Comparison of ENCODE assay signal across 8 mouse cellular contexts in genomic region chr10:80116927-80117691, GRCm38 (mm10). TPM values are rescaled to one million over a fixed set of nuclear protein-coding genes. Genes with fewer than 3 reads are reported as not detected.
A peak's percentile ranks its signal among the peaks of the same experiment; 100 is the strongest.
DNase-seq lines count a peak whose midpoint lies in the region; ATAC-seq and TF ChIP-seq lines count a peak whose summit lies in the region.

No protein-coding gene starts in this region.

- peak; percentile 43 for DNase-seq in CD4-positive helper T cell, adult 2 months (ENCODE audit: low read depth, low spot score)
- DNase-seq in MN1 (ENCODE audit: low spot score), result peak; percentile 76
- peak; percentile 53 for DNase-seq in heart, postnatal 0 days (ENCODE audit: low spot score)
- no peak for DNase-seq in midbrain, embryonic 14.5 days
- DNase-seq in layer of hippocampus, postnatal 25 days (ENCODE audit: extremely low spot score in 1 of 2, low spot score in 1 of 2), result no peak
- DNase-seq in frontal cortex, postnatal 10 days (ENCODE audit: low spot score in 2 of 2), result no peak

- H3K27me3 ChIP-seq in erythroblast, embryonic 14.5 days (ENCODE audit: control insufficient read depth), result no peaks in the 10 kb centered on the region
- H3K27me3 ChIP-seq in heart, postnatal 0 days (ENCODE audit: control insufficient read depth, insufficient read depth, low read length), result no peaks in the 10 kb centered on the region
- H3K27me3 ChIP-seq in limb, embryonic 13.5 days, result no peaks in the 10 kb centered on the region
- H3K27me3 ChIP-seq in midbrain, embryonic 14.5 days (ENCODE audit: control insufficient read depth, insufficient read depth, low read length), result no peaks in the 10 kb centered on the region

- H3K4me2 ChIP-seq in heart, postnatal 0 days (ENCODE audit: low read depth, low read length), result peak overlapping the region; percentile 93
- peak overlapping the region; percentile 96 for H3K4me2 ChIP-seq in limb, embryonic 13.5 days (replicated peaks)
- H3K4me2 ChIP-seq in midbrain, embryonic 14.5 days (ENCODE audit: low read length), result peak overlapping the region; percentile 86

- peaks cover 72% of the 10 kb centered on the region for H3K4me1 ChIP-seq in erythroblast, embryonic 14.5 days (ENCODE audit: control insufficient read depth)
- H3K4me1 ChIP-seq in heart, postnatal 0 days (ENCODE audit: control insufficient read depth, insufficient read depth), result peaks cover 31% of the 10 kb centered on the region
- peaks cover 41% of the 10 kb centered on the region for H3K4me1 ChIP-seq in limb, embryonic 13.5 days
- peaks cover 35% of the 10 kb centered on the region for H3K4me1 ChIP-seq in midbrain, embryonic 14.5 days (ENCODE audit: control insufficient read depth, insufficient read depth, low read length)

- H3K36me3 ChIP-seq in erythroblast, embryonic 14.5 days (ENCODE audit: control insufficient read depth), result peaks cover 60% of the 10 kb centered on the region
- H3K36me3 ChIP-seq in heart, postnatal 0 days (replicated peaks; ENCODE audit: control insufficient read depth, insufficient read depth, low read length), result peaks cover 9% of the 10 kb centered on the region; the same call in 1 of the 2 replicates
- H3K36me3 ChIP-seq in limb, embryonic 13.5 days, result peaks cover 41% of the 10 kb centered on the region
- peaks cover 17% of the 10 kb centered on the region for H3K36me3 ChIP-seq in midbrain, embryonic 14.5 days (ENCODE audit: control insufficient read depth, insufficient read depth, low read length)

- under 1% methylated on average over 30 of the region's 30 CpGs for WGBS in heart, postnatal 0 days
- WGBS in limb, embryonic 13.5 days, result 5% methylated on average over 30 of the region's 30 CpGs
- 5% methylated on average over 30 of the region's 30 CpGs for WGBS in midbrain, embryonic 14.5 days

- H3K9ac ChIP-seq in heart, postnatal 0 days (replicated peaks; ENCODE audit: low read depth, low read length), result peak overlapping the region; percentile 92
- H3K9ac ChIP-seq in limb, embryonic 13.5 days, result peak overlapping the region; percentile 91
- peak overlapping the region; percentile 78 for H3K9ac ChIP-seq in midbrain, embryonic 14.5 days (replicated peaks; ENCODE audit: low read length)

- ATAC-seq in heart, postnatal 0 days (ENCODE audit: insufficient read depth, low read depth), result no peak
- ATAC-seq in limb, embryonic 13.5 days (ENCODE audit: low FRiP score, low read depth), result no peak
- no peak for ATAC-seq in midbrain, embryonic 14.5 days (ENCODE audit: low FRiP score, low TSS enrichment)

- no peak for TF ChIP-seq EP300 in heart, postnatal 0 days (IDR thresholded peaks at IDR 0.05; ENCODE audit: low read depth)

- peaks cover 9% of the 10 kb centered on the region for H3K9me3 ChIP-seq in erythroblast, embryonic 14.5 days (ENCODE audit: control insufficient read depth, low read length)
- no peaks in the 10 kb centered on the region for H3K9me3 ChIP-seq in heart, postnatal 0 days (replicated peaks; ENCODE audit: control insufficient read depth, low read length)
- no peaks in the 10 kb centered on the region; the same call in 1 of the 2 replicates for H3K9me3 ChIP-seq in limb, embryonic 13.5 days
- H3K9me3 ChIP-seq in midbrain, embryonic 14.5 days (ENCODE audit: control insufficient read depth, low read length), result no peaks in the 10 kb centered on the region

- no peak for TF ChIP-seq CTCF in heart, postnatal 0 days (IDR thresholded peaks at IDR 0.05; ENCODE audit: low read depth)

- peak overlapping the region; percentile 79 for H3K4me3 ChIP-seq in erythroblast, embryonic 14.5 days (replicated peaks)
- peak overlapping the region; percentile 97 for H3K4me3 ChIP-seq in heart, postnatal 0 days (ENCODE audit: low read depth, low read length)
- H3K4me3 ChIP-seq in limb, embryonic 13.5 days, result peak overlapping the region; percentile 96
- H3K4me3 ChIP-seq in midbrain, embryonic 14.5 days (replicated peaks; ENCODE audit: low read depth, low read length), result peak overlapping the region; percentile 83

- peak overlapping the region; percentile 71 for H3K27ac ChIP-seq in heart, postnatal 0 days (ENCODE audit: low read depth)
- peak overlapping the region; percentile 44; the same call in 1 of the 2 replicates for H3K27ac ChIP-seq in limb, embryonic 13.5 days
- no peak overlapping the region for H3K27ac ChIP-seq in midbrain, embryonic 14.5 days (replicated peaks; ENCODE audit: low read depth, low read length)

RNA-seq across cellular contexts. Expression of gene Stk11, which starts 1.5 kb away (rescaled TPM):
- polyA plus RNA-seq in erythroblast, embryonic 14.5 days (2012), result 69.2 and 71.6 TPM in 2 replicates
- total RNA-seq in heart, postnatal 0 days (2014; rRNA removed; ENCODE audit: low replicate concordance), result 40.3 and 57.4 TPM in 2 replicates
- polyA plus RNA-seq in heart, postnatal 0 days (2015; fragmentation: Nextera tagmentation; extraction: Ambion mirVana), result 10.6 and 10.8 TPM in 2 replicates
- polyA plus RNA-seq in limb, embryonic 13.5 days (2015; fragmentation: Nextera tagmentation; extraction: Ambion mirVana), result 17.1 and 17.4 TPM in 2 replicates
- polyA plus RNA-seq in midbrain, embryonic 14.5 days (2014; fragmentation: Nextera tagmentation; extraction: Ambion mirVana), result 26.5 and 38.7 TPM in 2 replicates
- total RNA-seq in layer of hippocampus, postnatal 25 days (2021), result 10 to 100 TPM; 89.1 to 94.3 TPM

RNA-seq across cellular contexts. Expression of gene Sbno2, which starts 11.7 kb away (rescaled TPM):
- polyA plus RNA-seq in erythroblast, embryonic 14.5 days (2012), result 3.4 and 3.9 TPM in 2 replicates
- total RNA-seq in heart, postnatal 0 days (2014; rRNA removed; ENCODE audit: low replicate concordance), result 21.1 and 22.0 TPM in 2 replicates
- 5.9 and 6.3 TPM in 2 replicates for polyA plus RNA-seq in heart, postnatal 0 days (2015; fragmentation: Nextera tagmentation; extraction: Ambion mirVana)
- 13.5 and 15.2 TPM in 2 replicates for polyA plus RNA-seq in limb, embryonic 13.5 days (2015; fragmentation: Nextera tagmentation; extraction: Ambion mirVana)
- 13.2 and 13.3 TPM in 2 replicates for polyA plus RNA-seq in midbrain, embryonic 14.5 days (2014; fragmentation: Nextera tagmentation; extraction: Ambion mirVana)
- total RNA-seq in layer of hippocampus, postnatal 25 days (2021), result 10 to 100 TPM; 14.5 to 22.0 TPM

RNA-seq across cellular contexts. Expression of gene Atp5d, which starts 21.3 kb away (rescaled TPM):
- 139 and 144 TPM in 2 replicates for polyA plus RNA-seq in erythroblast, embryonic 14.5 days (2012)
- 970 and 972 TPM in 2 replicates for total RNA-seq in heart, postnatal 0 days (2014; rRNA removed; ENCODE audit: low replicate concordance)
- polyA plus RNA-seq in heart, postnatal 0 days (2015; fragmentation: Nextera tagmentation; extraction: Ambion mirVana), result 1,858 and 1,876 TPM in 2 replicates
- polyA plus RNA-seq in limb, embryonic 13.5 days (2015; fragmentation: Nextera tagmentation; extraction: Ambion mirVana), result 456 and 475 TPM in 2 replicates
- polyA plus RNA-seq in midbrain, embryonic 14.5 days (2014; fragmentation: Nextera tagmentation; extraction: Ambion mirVana), result 407 and 480 TPM in 2 replicates
- 100 to 1,000 TPM; 338 to 391 TPM for total RNA-seq in layer of hippocampus, postnatal 25 days (2021)

RNA-seq across cellular contexts. Expression of gene Cbarp, which starts 23.5 kb away (rescaled TPM):
- 0.15 and 0.52 TPM in 2 replicates for polyA plus RNA-seq in erythroblast, embryonic 14.5 days (2012)
- 2.8 and 5.9 TPM in 2 replicates for total RNA-seq in heart, postnatal 0 days (2014; rRNA removed; ENCODE audit: low replicate concordance)
- 1.0 and 1.1 TPM in 2 replicates for polyA plus RNA-seq in heart, postnatal 0 days (2015; fragmentation: Nextera tagmentation; extraction: Ambion mirVana)
- 7.4 and 8.1 TPM in 2 replicates for polyA plus RNA-seq in limb, embryonic 13.5 days (2015; fragmentation: Nextera tagmentation; extraction: Ambion mirVana)
- 78.9 and 101 TPM in 2 replicates for polyA plus RNA-seq in midbrain, embryonic 14.5 days (2014; fragmentation: Nextera tagmentation; extraction: Ambion mirVana)
- total RNA-seq in layer of hippocampus, postnatal 25 days (2021), result 100 to 1,000 TPM; 399 to 401 TPM

RNA-seq across cellular contexts. Expression of gene Midn, which starts 31.0 kb away (rescaled TPM):
- 7.0 and 9.3 TPM in 2 replicates for polyA plus RNA-seq in erythroblast, embryonic 14.5 days (2012)
- 100 and 122 TPM in 2 replicates for total RNA-seq in heart, postnatal 0 days (2014; rRNA removed; ENCODE audit: low replicate concordance)
- 12.4 and 15.8 TPM in 2 replicates for polyA plus RNA-seq in heart, postnatal 0 days (2015; fragmentation: Nextera tagmentation; extraction: Ambion mirVana)
- polyA plus RNA-seq in limb, embryonic 13.5 days (2015; fragmentation: Nextera tagmentation; extraction: Ambion mirVana), result 22.9 and 23.2 TPM in 2 replicates
- 62.6 and 65.6 TPM in 2 replicates for polyA plus RNA-seq in midbrain, embryonic 14.5 days (2014; fragmentation: Nextera tagmentation; extraction: Ambion mirVana)
- 10 to 100 TPM; 61.4 to 82.4 TPM for total RNA-seq in layer of hippocampus, postnatal 25 days (2021)

Comparison
In these comparisons a context has a peak if more than half of its experiments do, and no peak if none do; other contexts are left out.
1. DNase-seq: peak in CD4-positive helper T cell, adult 2 months (single experiment), MN1 (single experiment) and heart, postnatal 0 days (single experiment); none in midbrain, embryonic 14.5 days (single experiment), layer of hippocampus, postnatal 25 days (0 of 2) and frontal cortex, postnatal 10 days (0 of 2).
2. Peak in every context shown above with its lines, with median percentiles within 50 percentile points of each other: H3K4me3 ChIP-seq, H3K4me2 ChIP-seq and H3K9ac ChIP-seq.